Mouse (Mus musculus) neural tube, embryonic 14.5 days (tissue): ENCODE measurements around the gene Strip2. TPM values are rescaled to one million over a fixed set of nuclear protein-coding genes. Genes with fewer than 3 reads are reported as not detected.

Experiments used
- ATAC-seq: fragments of 200-750 bp; cut with Nextera tagmentation; 2 replicates; pipeline ENCODE4 v1.8.0; 2017; ENCODE audit warnings: low read depth, mild to moderate bottlenecking, moderate TSS enrichment, moderate library complexity
- H3K27ac ChIP-seq: fragments of 300-500 bp; sonication (generic); 2 replicates; pipeline ENCODE4 v1.5.1; 2014; ENCODE audit warnings: low read depth, mild to moderate bottlenecking, control low read depth, low read length, moderate library complexity, mixed read lengths
- H3K27me3 ChIP-seq: fragments of 300-500 bp; sonication (generic); 2 replicates; pipeline ENCODE4 v1.6.1; 2014; ENCODE audit warnings: low read length; ENCODE audit not compliant: control insufficient read depth, insufficient read depth
- H3K36me3 ChIP-seq: fragments of 300-500 bp; sonication (generic); 2 replicates; pipeline ENCODE4 v1.6.1; 2014; ENCODE audit warnings: low read length, mixed read lengths; ENCODE audit not compliant: control insufficient read depth, insufficient read depth
- H3K4me1 ChIP-seq: fragments of 300-500 bp; sonication (generic); 2 replicates; pipeline ENCODE4 v1.6.1; 2014; ENCODE audit warnings: low read length; ENCODE audit not compliant: control insufficient read depth, insufficient read depth
- H3K4me2 ChIP-seq: fragments of 300-500 bp; sonication (generic); 2 replicates; pipeline ENCODE4 v1.6.1; 2014; ENCODE audit warnings: mild to moderate bottlenecking, low read depth, low read length, control low read depth
- H3K4me3 ChIP-seq: fragments of 300-500 bp; sonication (generic); 2 replicates; pipeline ENCODE4 v1.5.1; 2014; ENCODE audit warnings: low read depth, low read length, control low read depth, mixed read lengths
- H3K9ac ChIP-seq: fragments of 300-500 bp; sonication (generic); replicated peaks from 2 replicates; pipeline ENCODE4 v1.6.1; 2014; ENCODE audit warnings: low read depth, mild to moderate bottlenecking, control low read depth, low read length, mixed read lengths
- H3K9me3 ChIP-seq: fragments of 300-500 bp; sonication (generic); 2 replicates; pipeline ENCODE4 v1.6.1; 2016; ENCODE audit warnings: low read length; ENCODE audit not compliant: control insufficient read depth
- WGBS: fragments of 180-500 bp; shearing (Covaris S2); extraction: QIAGEN DNeasy Blood & Tissue Kit; methylation state at CpG from one replicate; pipeline ENCODE4 v1.1.7; 2014; 5-methylcytosine and 5-hydroxymethylcytosine counted together
- microRNA-seq: library from miRNA; unstranded; fragments of <30 nt; microRNA quantifications from one replicate; pipeline ENCODE4, GENCODE M21; 2016
- polyA plus RNA-seq: library from polyadenylated mRNA; unstranded; fragments of >200 nt; fragmentation: Nextera tagmentation; extraction: Ambion mirVana; gene quantifications from 2 replicates; pipeline ENCODE4 v1.2.1, GENCODE M21; 2014

Gene Strip2
- polyA plus RNA-seq, 1 experiment from 2014 or later = 4.3 TPM

- no peaks in the 10 kb centered on the region for H3K9me3 ChIP-seq
- H3K27ac ChIP-seq = no peak overlapping the region
- no peak overlapping the region for H3K4me2 ChIP-seq
- no peak overlapping the region for H3K9ac ChIP-seq
- no peaks in the 10 kb centered on the region for H3K4me1 ChIP-seq
- H3K27me3 ChIP-seq = no peaks in the 10 kb centered on the region
- H3K4me3 ChIP-seq = no peak overlapping the region
- no peak for ATAC-seq
- 79% methylated on average over 9 of the region's 9 CpGs for WGBS
- no peaks in the 10 kb centered on the region for H3K36me3 ChIP-seq
These were observed 85.8 kb downstream of the Strip2 start for GRCm38 (mm10) chr6:30002628-30003027.

GRCm38 (mm10) chr6:30005851-30006250 is 89.0 kb downstream of the Strip2 start:
- no peaks in the 10 kb centered on the region for H3K27me3 ChIP-seq
- H3K4me3 ChIP-seq = no peak overlapping the region

GRCm38 (mm10) chr6:30009204-30009603 is 92.4 kb downstream of the Strip2 start:
- Histone ChIP-seq H3K4me2 (no peak overlapping the region), H3K4me3 (no peak overlapping the region), H3K27ac (no peak overlapping the region), H3K36me3 (no peaks in the 10 kb centered on the region), H3K27me3 (no peaks in the 10 kb centered on the region), H3K4me1 (no peaks in the 10 kb centered on the region), H3K9ac (no peak overlapping the region), H3K9me3 (no peaks in the 10 kb centered on the region)
- WGBS = 84% methylated on average over 7 of the region's 7 CpGs
- ATAC-seq = no peak

More at GRCm38 (mm10) chr6:30005851-30006250, 89.0 kb downstream of the Strip2 start:
- ATAC-seq = no peak
- no CpG with 5 or more reads among the region's 1 CpGs for WGBS
- Histone ChIP-seq H3K9me3 (no peaks in the 10 kb centered on the region), H3K9ac (no peak overlapping the region), H3K27ac (no peak overlapping the region), H3K4me1 (no peaks in the 10 kb centered on the region), H3K36me3 (no peaks in the 10 kb centered on the region), H3K4me2 (no peak overlapping the region)

Small RNA genes lying within 50 kb of the gene (microRNA-seq; reads per million reads assigned to microRNA genes)
- gene Gm23049 = not detected

Other genes starting within 250 kb of the Strip2 start
- 5.6 and 7.2 TPM in 2 replicates for gene Tspan33, start 222.8 kb upstream of the Strip2 start, polyA plus RNA-seq
- gene Smo, start 181.5 kb upstream of the Strip2 start, polyA plus RNA-seq = 9.2 and 14.5 TPM in 2 replicates
- gene Ahcyl2, start 149.0 kb upstream of the Strip2 start, polyA plus RNA-seq = 27.3 and 28.9 TPM in 2 replicates
- 33.2 and 40.9 TPM in 2 replicates for gene Nrf1, start 131.0 kb downstream of the Strip2 start, polyA plus RNA-seq